Mouse (Mus musculus): ENCODE measurements around the gene Rngtt. TPM values are rescaled to one million over a fixed set of nuclear protein-coding genes. Genes with fewer than 3 reads are reported as not detected.

The Rngtt gene
- polyA plus RNA-seq, 1 experiment from 2014 or later, result 21.0 TPM

DNA sequence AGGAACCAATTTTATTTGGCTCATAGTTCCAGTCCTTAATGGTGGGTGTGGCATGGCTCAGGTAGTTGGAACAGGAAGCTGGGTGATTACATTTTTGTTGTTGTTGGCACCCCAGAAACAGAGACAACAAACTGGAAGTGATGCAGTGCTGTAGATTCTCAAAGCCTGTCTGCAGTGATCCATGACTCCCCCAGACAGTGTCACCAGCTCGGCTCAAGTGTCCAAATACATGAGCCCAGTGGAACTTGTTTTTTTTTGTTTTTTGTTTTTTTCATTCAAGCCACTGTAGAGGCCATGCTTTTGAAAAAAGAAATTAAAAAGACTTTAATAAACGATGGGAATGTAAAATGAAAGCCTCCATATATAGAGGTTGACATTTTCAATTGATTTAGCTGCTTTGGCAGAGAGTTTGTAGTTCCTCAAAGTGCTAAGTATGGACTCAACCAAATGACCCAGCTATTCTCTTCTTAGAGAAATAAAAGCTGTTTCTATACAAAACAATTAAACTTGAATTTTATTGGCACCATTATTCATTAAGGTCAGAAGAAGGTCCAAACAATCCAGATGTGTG is 95.7 kb downstream of the Rngtt start:
- 82% methylated on average over 2 of the region's 2 CpGs for WGBS

DNA sequence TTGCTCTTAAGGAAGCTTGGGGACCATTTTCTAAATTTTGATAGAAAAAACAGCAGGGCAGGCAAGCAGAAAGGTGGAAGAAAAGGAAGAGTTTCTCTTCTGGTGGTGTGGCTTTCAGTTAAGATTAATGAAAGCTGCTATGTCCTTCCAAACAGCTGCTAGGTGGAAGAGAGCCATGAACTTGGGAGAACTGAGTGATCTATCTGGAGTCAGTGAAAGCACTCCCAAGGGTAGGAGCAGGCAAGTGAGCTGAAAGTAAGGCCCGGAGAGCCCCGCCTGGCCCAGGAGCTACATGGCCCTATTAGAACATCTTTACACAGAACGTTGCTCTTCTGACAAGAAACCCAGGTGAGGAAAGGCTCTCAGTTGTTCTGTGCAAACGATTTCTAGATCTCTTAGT is 103.7 kb downstream of the Rngtt start:
- no peaks in the 10 kb centered on the region for H3K27me3 ChIP-seq (replicated peaks; ENCODE audit: control insufficient read depth, insufficient read depth, low read length)
- ATAC-seq (no peak), DNase-seq (ENCODE audit: low spot score) (no peak)
- H3K4me1 ChIP-seq (ENCODE audit: control insufficient read depth, insufficient read depth, low read length), result no peaks in the 10 kb centered on the region
- no peak overlapping the region for H3K27ac ChIP-seq (ENCODE audit: low read depth, low read length)
- 83% methylated on average over 4 of the region's 4 CpGs for WGBS
- no peaks in the 10 kb centered on the region for H3K9me3 ChIP-seq (replicated peaks; ENCODE audit: control insufficient read depth, low read length)
- H3K36me3 ChIP-seq (ENCODE audit: control insufficient read depth, insufficient read depth, low read length), result no peaks in the 10 kb centered on the region
- H3K4me3 ChIP-seq (ENCODE audit: low read depth, low read length), result no peak overlapping the region
- no peak overlapping the region for H3K4me2 ChIP-seq (ENCODE audit: low read length)
- no peak overlapping the region for H3K9ac ChIP-seq (ENCODE audit: low read length)

More for the DNA sequence above, 95.7 kb downstream of the Rngtt start:
- Histone ChIP-seq H3K9ac (ENCODE audit: low read length) (no peak overlapping the region), H3K9me3 (replicated peaks; ENCODE audit: control insufficient read depth, low read length) (no peaks in the 10 kb centered on the region), H3K4me3 (ENCODE audit: low read depth, low read length) (no peak overlapping the region), H3K36me3 (ENCODE audit: control insufficient read depth, insufficient read depth, low read length) (no peaks in the 10 kb centered on the region; the same call in 1 of the 2 replicates), H3K4me1 (ENCODE audit: control insufficient read depth, insufficient read depth, low read length) (no peaks in the 10 kb centered on the region), H3K27me3 (replicated peaks; ENCODE audit: control insufficient read depth, insufficient read depth, low read length) (no peaks in the 10 kb centered on the region), H3K27ac (ENCODE audit: low read depth, low read length) (no peak overlapping the region), H3K4me2 (ENCODE audit: low read length) (no peak overlapping the region)
- DNase-seq (ENCODE audit: low spot score) (no peak), ATAC-seq (no peak)

DNA sequence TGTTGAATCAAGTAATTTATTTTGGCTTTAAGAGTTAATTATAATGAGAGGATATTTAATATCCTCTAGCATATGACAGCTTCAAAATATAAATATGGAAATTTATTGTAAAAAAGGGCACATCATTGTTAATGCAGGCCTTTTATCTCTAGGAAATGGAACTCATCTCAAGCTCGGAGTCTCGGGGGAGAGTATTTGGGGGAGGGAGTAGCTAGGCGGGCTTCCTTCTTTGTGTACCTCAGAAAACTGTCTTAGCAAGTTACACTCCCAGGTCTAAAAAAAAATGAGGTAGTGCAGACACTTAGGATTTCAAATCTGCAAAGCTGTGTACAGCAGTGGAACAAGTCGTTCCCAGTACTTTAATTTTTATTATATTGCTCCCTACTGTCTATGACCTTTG is 104.7 kb downstream of the Rngtt start:
- H3K27ac ChIP-seq (ENCODE audit: low read depth, low read length), result no peak overlapping the region
- ATAC-seq (no peak), DNase-seq (ENCODE audit: low spot score) (no peak)
- WGBS, result 67% methylated on average over 4 of the region's 4 CpGs
- H3K4me2 ChIP-seq (ENCODE audit: low read length), result no peak overlapping the region
- no peaks in the 10 kb centered on the region for H3K9me3 ChIP-seq (replicated peaks; ENCODE audit: control insufficient read depth, low read length)
- no peak overlapping the region for H3K4me3 ChIP-seq (ENCODE audit: low read depth, low read length)
- no peak overlapping the region for H3K9ac ChIP-seq (ENCODE audit: low read length)
- H3K27me3 ChIP-seq (replicated peaks; ENCODE audit: control insufficient read depth, insufficient read depth, low read length), result no peaks in the 10 kb centered on the region
- H3K4me1 ChIP-seq (ENCODE audit: control insufficient read depth, insufficient read depth, low read length), result no peaks in the 10 kb centered on the region
- H3K36me3 ChIP-seq (ENCODE audit: control insufficient read depth, insufficient read depth, low read length), result no peaks in the 10 kb centered on the region

DNA sequence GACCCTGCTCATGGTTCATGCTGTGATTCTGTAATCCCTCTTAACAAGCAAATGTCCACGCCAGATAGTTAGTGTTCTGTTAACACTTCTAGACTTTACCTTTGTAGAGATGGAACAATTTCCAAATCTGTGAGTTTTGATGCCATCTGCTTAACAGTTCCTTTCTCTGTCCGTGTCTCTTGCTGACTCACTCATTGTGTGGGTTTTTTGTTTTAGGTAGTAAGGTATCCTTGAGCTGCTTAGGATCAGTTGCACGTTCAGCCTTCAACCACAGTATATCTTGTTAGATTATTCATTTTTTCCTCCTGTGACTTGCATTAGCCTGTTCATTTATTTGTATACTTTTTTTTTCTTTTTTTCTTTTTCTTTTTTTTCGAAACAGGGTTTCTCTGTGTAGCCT is 107.3 kb downstream of the Rngtt start:
- no peaks in the 10 kb centered on the region for H3K27me3 ChIP-seq (replicated peaks; ENCODE audit: control insufficient read depth, insufficient read depth, low read length)
- H3K9ac ChIP-seq (ENCODE audit: low read length), result no peak overlapping the region
- no peak overlapping the region for H3K4me3 ChIP-seq (ENCODE audit: low read depth, low read length)
- no peak overlapping the region for H3K27ac ChIP-seq (ENCODE audit: low read depth, low read length)
- H3K36me3 ChIP-seq (ENCODE audit: control insufficient read depth, insufficient read depth, low read length), result no peaks in the 10 kb centered on the region
- ATAC-seq (no peak), DNase-seq (ENCODE audit: low spot score) (no peak)
- H3K4me2 ChIP-seq (ENCODE audit: low read length), result no peak overlapping the region
- no peaks in the 10 kb centered on the region for H3K4me1 ChIP-seq (ENCODE audit: control insufficient read depth, insufficient read depth, low read length)
- H3K9me3 ChIP-seq (replicated peaks; ENCODE audit: control insufficient read depth, low read length), result no peaks in the 10 kb centered on the region
- WGBS, result 83% methylated on average over 4 of the region's 4 CpGs

DNA sequence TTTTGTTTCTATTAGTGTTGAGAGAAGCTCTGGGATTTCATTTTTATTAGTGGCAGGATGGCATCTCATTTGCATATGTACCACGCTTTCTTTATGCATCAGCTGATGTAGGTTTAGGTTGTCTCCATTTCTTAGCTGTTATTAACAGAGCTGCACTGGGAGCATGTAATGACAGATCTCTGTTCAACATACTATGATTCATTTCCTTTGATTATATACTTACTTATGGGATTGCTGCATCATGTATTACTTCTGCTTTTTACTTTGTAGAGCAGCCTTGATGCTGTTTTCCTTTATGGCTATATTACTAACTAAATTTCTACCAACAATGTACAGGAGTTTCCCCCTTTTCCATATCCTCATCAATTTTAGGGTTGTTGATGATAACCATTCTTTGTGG is 109.5 kb downstream of the Rngtt start:
- ATAC-seq, result no peak
- WGBS, result 84% methylated on average over 1 of the region's 1 CpGs
- no peaks in the 10 kb centered on the region for H3K27me3 ChIP-seq (replicated peaks; ENCODE audit: control insufficient read depth, insufficient read depth, low read length)
- H3K36me3 ChIP-seq (ENCODE audit: control insufficient read depth, insufficient read depth, low read length), result no peaks in the 10 kb centered on the region; the same call in 1 of the 2 replicates
- H3K9ac ChIP-seq (ENCODE audit: low read length), result no peak overlapping the region
- no peak overlapping the region for H3K4me3 ChIP-seq (ENCODE audit: low read depth, low read length)
- no peaks in the 10 kb centered on the region for H3K4me1 ChIP-seq (ENCODE audit: control insufficient read depth, insufficient read depth, low read length)
- no peak overlapping the region for H3K4me2 ChIP-seq (ENCODE audit: low read length)
- no peaks in the 10 kb centered on the region for H3K9me3 ChIP-seq (replicated peaks; ENCODE audit: control insufficient read depth, low read length)
- no peak overlapping the region for H3K27ac ChIP-seq (ENCODE audit: low read depth, low read length)
- DNase-seq (ENCODE audit: low spot score), result no peak

DNA sequence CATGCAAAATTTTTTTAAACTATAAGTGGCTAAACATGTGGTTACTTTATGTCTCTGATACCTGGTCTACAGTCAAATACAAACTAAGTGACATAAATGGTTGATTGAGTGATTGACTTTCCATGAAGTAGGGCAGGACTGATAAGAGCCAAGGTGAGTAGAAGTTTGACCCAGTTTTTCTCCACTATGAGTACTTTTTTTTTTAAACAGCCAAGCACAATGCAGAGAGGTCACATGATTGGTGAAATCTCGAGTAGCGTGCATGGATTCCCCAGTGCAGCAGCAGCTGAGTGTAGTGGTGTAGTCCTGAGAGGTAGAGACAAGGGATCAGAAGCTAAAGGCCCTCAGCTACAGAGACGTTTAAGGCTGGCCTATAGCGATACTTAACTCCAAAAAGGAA is 118.7 kb downstream of the Rngtt start:
- Histone ChIP-seq H3K9me3 (replicated peaks; ENCODE audit: control insufficient read depth, low read length) (no peaks in the 10 kb centered on the region), H3K36me3 (ENCODE audit: control insufficient read depth, insufficient read depth, low read length) (no peaks in the 10 kb centered on the region), H3K4me3 (ENCODE audit: low read depth, low read length) (no peak overlapping the region), H3K4me2 (ENCODE audit: low read length) (no peak overlapping the region), H3K27ac (ENCODE audit: low read depth, low read length) (no peak overlapping the region), H3K9ac (ENCODE audit: low read length) (no peak overlapping the region), H3K4me1 (ENCODE audit: control insufficient read depth, insufficient read depth, low read length) (0 out of 2 replicates have a peak, but pooled peaks cover 2% of the 10 kb centered on the region), H3K27me3 (replicated peaks; ENCODE audit: control insufficient read depth, insufficient read depth, low read length) (no peaks in the 10 kb centered on the region)
- DNase-seq (ENCODE audit: low spot score) (no peak), ATAC-seq (no peak)
- WGBS, result 23% methylated on average over 4 of the region's 4 CpGs

DNA sequence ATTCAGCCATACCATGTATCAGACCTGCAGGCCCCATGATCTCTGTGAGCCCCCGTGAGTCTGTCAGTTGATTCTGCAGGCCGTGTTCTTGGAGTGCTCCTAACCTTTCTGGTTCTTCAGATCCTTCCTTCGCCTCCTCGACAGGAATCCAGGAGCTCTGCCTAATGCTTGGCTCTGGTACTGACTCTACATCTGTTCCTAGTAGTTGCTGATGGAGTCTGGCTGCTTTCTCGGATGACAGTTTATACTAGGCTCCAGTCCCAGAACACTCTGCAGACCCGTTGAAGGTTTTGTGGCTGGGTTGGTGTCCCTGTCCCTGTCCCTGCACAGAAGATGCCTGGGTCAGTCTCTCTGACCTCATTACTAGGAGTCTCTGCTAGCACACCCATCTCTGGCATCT is 131.8 kb downstream of the Rngtt start:
- Histone ChIP-seq H3K9me3 (replicated peaks; ENCODE audit: control insufficient read depth, low read length) (no peaks in the 10 kb centered on the region), H3K4me1 (ENCODE audit: control insufficient read depth, insufficient read depth, low read length) (no peaks in the 10 kb centered on the region), H3K36me3 (ENCODE audit: control insufficient read depth, insufficient read depth, low read length) (no peaks in the 10 kb centered on the region), H3K27ac (ENCODE audit: low read depth, low read length) (no peak overlapping the region), H3K4me2 (ENCODE audit: low read length) (no peak overlapping the region), H3K4me3 (ENCODE audit: low read depth, low read length) (no peak overlapping the region), H3K9ac (ENCODE audit: low read length) (no peak overlapping the region), H3K27me3 (replicated peaks; ENCODE audit: control insufficient read depth, insufficient read depth, low read length) (no peaks in the 10 kb centered on the region)
- peak; percentile 14 for DNase-seq (ENCODE audit: low spot score)
- 86% methylated on average over 6 of the region's 6 CpGs for WGBS
- no peak for ATAC-seq

DNA sequence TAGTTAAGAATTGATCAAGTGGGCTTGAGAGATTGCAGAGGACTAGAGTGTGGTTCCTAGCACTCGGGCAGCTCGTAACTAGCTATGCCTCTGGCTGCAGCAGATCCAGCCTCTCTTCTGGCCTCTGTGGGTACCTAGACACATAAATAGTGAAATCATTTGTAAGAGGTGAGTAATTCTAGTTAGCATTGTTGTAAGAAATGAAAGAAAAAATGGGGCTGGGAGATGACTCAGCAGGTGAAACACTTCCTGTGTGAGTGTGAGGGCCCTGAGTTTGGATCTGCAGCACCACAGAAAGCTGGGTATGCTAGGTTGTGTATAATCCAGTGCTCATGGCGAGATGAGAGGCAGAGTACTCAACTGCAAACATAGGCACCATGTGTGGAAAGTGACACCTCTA is 136.2 kb downstream of the Rngtt start:
- Histone ChIP-seq H3K27ac (ENCODE audit: low read depth, low read length) (no peak overlapping the region), H3K36me3 (ENCODE audit: control insufficient read depth, insufficient read depth, low read length) (no peaks in the 10 kb centered on the region), H3K4me3 (ENCODE audit: low read depth, low read length) (no peak overlapping the region), H3K9ac (ENCODE audit: low read length) (no peak overlapping the region), H3K4me2 (ENCODE audit: low read length) (no peak overlapping the region), H3K9me3 (replicated peaks; ENCODE audit: control insufficient read depth, low read length) (no peaks in the 10 kb centered on the region), H3K4me1 (ENCODE audit: control insufficient read depth, insufficient read depth, low read length) (no peaks in the 10 kb centered on the region), H3K27me3 (replicated peaks; ENCODE audit: control insufficient read depth, insufficient read depth, low read length) (no peaks in the 10 kb centered on the region)
- ATAC-seq (no peak), DNase-seq (ENCODE audit: low spot score) (no peak)
- WGBS, result 94% methylated on average over 3 of the region's 3 CpGs

DNA sequence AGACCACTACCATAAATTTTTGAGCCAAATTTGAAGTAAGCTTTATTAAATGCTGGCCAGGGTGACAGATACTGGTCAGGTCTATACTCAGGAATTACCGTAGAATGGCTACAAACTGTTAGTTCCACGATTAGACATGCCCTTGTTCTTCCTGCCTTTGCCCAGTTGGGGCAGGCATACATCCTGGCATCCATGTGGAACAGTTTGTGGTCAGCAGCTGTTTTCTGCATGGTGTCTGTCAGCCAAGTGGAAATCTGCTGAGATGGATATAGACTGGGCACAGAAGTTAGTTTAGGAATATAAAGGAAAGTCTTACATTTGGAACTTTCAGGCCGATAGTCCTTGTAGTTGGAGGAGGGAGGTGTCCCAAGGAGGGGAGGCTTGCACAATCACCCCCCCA is 136.8 kb downstream of the Rngtt start:
- no peaks in the 10 kb centered on the region for H3K27me3 ChIP-seq (replicated peaks; ENCODE audit: control insufficient read depth, insufficient read depth, low read length)
- WGBS, result 97% methylated on average over 3 of the region's 3 CpGs
- no peak overlapping the region for H3K4me3 ChIP-seq (ENCODE audit: low read depth, low read length)
- no peak for DNase-seq (ENCODE audit: low spot score)
- no peak overlapping the region for H3K9ac ChIP-seq (ENCODE audit: low read length)
- H3K9me3 ChIP-seq (replicated peaks; ENCODE audit: control insufficient read depth, low read length), result no peaks in the 10 kb centered on the region
- H3K36me3 ChIP-seq (ENCODE audit: control insufficient read depth, insufficient read depth, low read length), result no peaks in the 10 kb centered on the region
- H3K4me1 ChIP-seq (ENCODE audit: control insufficient read depth, insufficient read depth, low read length), result no peaks in the 10 kb centered on the region
- no peak overlapping the region for H3K4me2 ChIP-seq (ENCODE audit: low read length)
- no peak for ATAC-seq
- no peak overlapping the region for H3K27ac ChIP-seq (ENCODE audit: low read depth, low read length)
